Mouse (Mus musculus): ENCODE measurements around the gene Cmss1. TPM values are rescaled to one million over a fixed set of nuclear protein-coding genes. Genes with fewer than 3 reads are reported as not detected.
A peak's percentile ranks its signal among the peaks of the same experiment; 100 is the strongest.

Gene Cmss1
- polyA plus RNA-seq, 1 experiment from 2014 or later = 47.9 TPM

- Histone ChIP-seq H3K9me3 (no peaks in the 10 kb centered on the region), H3K27ac (replicated peaks) (no peak overlapping the region), H3K4me1 (peaks cover 4% of the 10 kb centered on the region; the same call in 1 of the 2 replicates), H3K9ac (replicated peaks) (no peak overlapping the region), H3K4me2 (replicated peaks) (no peak overlapping the region), H3K27me3 (no peaks in the 10 kb centered on the region), H3K4me3 (no peak overlapping the region), H3K36me3 (no peaks in the 10 kb centered on the region)
- no peak for ATAC-seq (ENCODE audit: low FRiP score, low read depth)
- WGBS = 82% methylated on average over 9 of the region's 9 CpGs
Measured at GRCm38 (mm10) chr16:57417017-57417416, 189.6 kb downstream of the Cmss1 start.

- WGBS = 77% methylated on average over 2 of the region's 2 CpGs
- Histone ChIP-seq H3K4me3 (no peak overlapping the region), H3K27ac (replicated peaks) (no peak overlapping the region), H3K9me3 (no peaks in the 10 kb centered on the region), H3K4me2 (replicated peaks) (no peak overlapping the region), H3K4me1 (no peaks in the 10 kb centered on the region), H3K27me3 (no peaks in the 10 kb centered on the region), H3K36me3 (no peaks in the 10 kb centered on the region), H3K9ac (replicated peaks) (no peak overlapping the region)
- peak; percentile 38; the same call in 1 of the 2 replicates for ATAC-seq (ENCODE audit: low FRiP score, low read depth)
Measured at GRCm38 (mm10) chr16:57416049-57416448, 190.6 kb downstream of the Cmss1 start.

- H3K4me3 ChIP-seq = no peak overlapping the region
- 71% methylated on average over 4 of the region's 4 CpGs for WGBS
- H3K4me2 ChIP-seq (replicated peaks) = no peak overlapping the region
- H3K9ac ChIP-seq (replicated peaks) = no peak overlapping the region
- H3K27me3 ChIP-seq = no peaks in the 10 kb centered on the region
- H3K4me1 ChIP-seq = no peaks in the 10 kb centered on the region
- H3K36me3 ChIP-seq = no peaks in the 10 kb centered on the region
- no peak overlapping the region for H3K27ac ChIP-seq (replicated peaks)
- ATAC-seq (ENCODE audit: low FRiP score, low read depth) = no peak
- H3K9me3 ChIP-seq = no peaks in the 10 kb centered on the region
Measured at GRCm38 (mm10) chr16:57412766-57413165, 193.9 kb downstream of the Cmss1 start.

- WGBS = 84% methylated on average over 5 of the region's 5 CpGs
- no peak overlapping the region for H3K4me2 ChIP-seq (replicated peaks)
- no peaks in the 10 kb centered on the region for H3K4me1 ChIP-seq
- ATAC-seq (ENCODE audit: low FRiP score, low read depth) = no peak
- no peaks in the 10 kb centered on the region for H3K36me3 ChIP-seq
- no peaks in the 10 kb centered on the region for H3K9me3 ChIP-seq
- no peak overlapping the region for H3K27ac ChIP-seq (replicated peaks)
- H3K9ac ChIP-seq (replicated peaks) = no peak overlapping the region
- no peaks in the 10 kb centered on the region for H3K27me3 ChIP-seq
- H3K4me3 ChIP-seq = no peak overlapping the region
Measured at GRCm38 (mm10) chr16:57403825-57404224, 202.8 kb downstream of the Cmss1 start.

GRCm38 (mm10) chr16:57402910-57403309, 203.8 kb downstream of the Cmss1 start:
- H3K27ac ChIP-seq (replicated peaks) = no peak overlapping the region
- H3K27me3 ChIP-seq = no peaks in the 10 kb centered on the region
- H3K4me1 ChIP-seq = 0 out of 2 replicates have a peak, but pooled peaks cover 3% of the 10 kb centered on the region
- H3K36me3 ChIP-seq = no peaks in the 10 kb centered on the region
- WGBS = 87% methylated on average over 4 of the region's 4 CpGs
- no peak overlapping the region for H3K9ac ChIP-seq (replicated peaks)
- H3K9me3 ChIP-seq = no peaks in the 10 kb centered on the region
- H3K4me2 ChIP-seq (replicated peaks) = no peak overlapping the region
- no peak for ATAC-seq (ENCODE audit: low FRiP score, low read depth)
- no peak overlapping the region for H3K4me3 ChIP-seq

GRCm38 (mm10) chr16:57401702-57402101, 205.0 kb downstream of the Cmss1 start:
- H3K27me3 ChIP-seq = no peaks in the 10 kb centered on the region
- no peaks in the 10 kb centered on the region for H3K36me3 ChIP-seq
- WGBS = 62% methylated on average over 6 of the region's 6 CpGs
- H3K4me1 ChIP-seq = 0 out of 2 replicates have a peak, but pooled peaks cover 3% of the 10 kb centered on the region
- no peak overlapping the region for H3K27ac ChIP-seq (replicated peaks)
- no peak for ATAC-seq (ENCODE audit: low FRiP score, low read depth)
- no peak overlapping the region for H3K4me3 ChIP-seq
- H3K9me3 ChIP-seq = no peaks in the 10 kb centered on the region
- H3K9ac ChIP-seq (replicated peaks) = no peak overlapping the region
- H3K4me2 ChIP-seq (replicated peaks) = no peak overlapping the region

GRCm38 (mm10) chr16:57399566-57399965, 207.1 kb downstream of the Cmss1 start:
- ATAC-seq (ENCODE audit: low FRiP score, low read depth) = no peak
- no peak overlapping the region for H3K27ac ChIP-seq (replicated peaks)
- H3K4me1 ChIP-seq = 0 out of 2 replicates have a peak, but pooled peaks cover 3% of the 10 kb centered on the region
- no peak overlapping the region for H3K4me2 ChIP-seq (replicated peaks)
- no peaks in the 10 kb centered on the region for H3K27me3 ChIP-seq
- H3K9me3 ChIP-seq = no peaks in the 10 kb centered on the region
- 80% methylated on average over 10 of the region's 10 CpGs for WGBS
- no peaks in the 10 kb centered on the region for H3K36me3 ChIP-seq
- no peak overlapping the region for H3K4me3 ChIP-seq
- H3K9ac ChIP-seq (replicated peaks) = no peak overlapping the region

GRCm38 (mm10) chr16:57398387-57399214, 208.1 kb downstream of the Cmss1 start:
- Histone ChIP-seq H3K9me3 (no peaks in the 10 kb centered on the region), H3K4me2 (replicated peaks) (no peak overlapping the region), H3K4me3 (no peak overlapping the region), H3K4me1 (0 out of 2 replicates have a peak, but pooled peaks cover 3% of the 10 kb centered on the region), H3K36me3 (no peaks in the 10 kb centered on the region), H3K27me3 (no peaks in the 10 kb centered on the region), H3K9ac (replicated peaks) (no peak overlapping the region), H3K27ac (replicated peaks) (no peak overlapping the region)
- peak; percentile 28; the same call in 1 of the 2 replicates for ATAC-seq (ENCODE audit: low FRiP score, low read depth)
- 62% methylated on average over 18 of the region's 18 CpGs for WGBS

GRCm38 (mm10) chr16:57397845-57398244, 208.8 kb downstream of the Cmss1 start:
- Histone ChIP-seq H3K9me3 (no peaks in the 10 kb centered on the region), H3K4me2 (replicated peaks) (no peak overlapping the region), H3K27ac (replicated peaks) (no peak overlapping the region), H3K4me1 (0 out of 2 replicates have a peak, but pooled peaks cover 3% of the 10 kb centered on the region), H3K9ac (replicated peaks) (no peak overlapping the region), H3K4me3 (no peak overlapping the region), H3K27me3 (no peaks in the 10 kb centered on the region), H3K36me3 (no peaks in the 10 kb centered on the region)
- ATAC-seq (ENCODE audit: low FRiP score, low read depth) = no peak; the same call in 1 of the 2 replicates
- WGBS = 90% methylated on average over 6 of the region's 6 CpGs

- no peaks in the 10 kb centered on the region for H3K27me3 ChIP-seq
- no peaks in the 10 kb centered on the region for H3K9me3 ChIP-seq
- ATAC-seq (ENCODE audit: low FRiP score, low read depth) = no peak
- H3K4me2 ChIP-seq (replicated peaks) = no peak overlapping the region
- no peaks in the 10 kb centered on the region for H3K36me3 ChIP-seq
- no peak overlapping the region for H3K27ac ChIP-seq (replicated peaks)
- H3K9ac ChIP-seq (replicated peaks) = no peak overlapping the region
- WGBS = 80% methylated on average over 6 of the region's 6 CpGs
- H3K4me3 ChIP-seq = no peak overlapping the region
- 0 out of 2 replicates have a peak, but pooled peaks cover 3% of the 10 kb centered on the region for H3K4me1 ChIP-seq
Measured at GRCm38 (mm10) chr16:57396249-57396648, 210.4 kb downstream of the Cmss1 start.

- no peaks in the 10 kb centered on the region for H3K9me3 ChIP-seq
- no peaks in the 10 kb centered on the region for H3K36me3 ChIP-seq
- ATAC-seq (ENCODE audit: low FRiP score, low read depth) = no peak
- H3K4me2 ChIP-seq (replicated peaks) = no peak overlapping the region
- H3K27me3 ChIP-seq = no peaks in the 10 kb centered on the region
- no peak overlapping the region for H3K4me3 ChIP-seq
- WGBS = 78% methylated on average over 11 of the region's 11 CpGs
- 0 out of 2 replicates have a peak, but pooled peaks cover 3% of the 10 kb centered on the region for H3K4me1 ChIP-seq
- H3K27ac ChIP-seq (replicated peaks) = no peak overlapping the region
- H3K9ac ChIP-seq (replicated peaks) = no peak overlapping the region
Measured at GRCm38 (mm10) chr16:57393161-57393560, 213.5 kb downstream of the Cmss1 start.

GRCm38 (mm10) chr16:57392461-57392860, 214.2 kb downstream of the Cmss1 start:
- Histone ChIP-seq H3K9me3 (no peaks in the 10 kb centered on the region), H3K9ac (replicated peaks) (no peak overlapping the region), H3K4me2 (replicated peaks) (no peak overlapping the region), H3K27me3 (no peaks in the 10 kb centered on the region), H3K4me1 (no peaks in the 10 kb centered on the region), H3K36me3 (no peaks in the 10 kb centered on the region), H3K4me3 (no peak overlapping the region), H3K27ac (replicated peaks) (no peak overlapping the region)
- 70% methylated on average over 2 of the region's 2 CpGs for WGBS
- ATAC-seq (ENCODE audit: low FRiP score, low read depth) = no peak

Measured in midbrain, embryonic 12.5 days (tissue).